Mouse (Mus musculus) embryo, embryonic 9.5 days (tissue): Measurements from ENCODE around the gene Ppp4r3a.

Experiments used
- DNase-seq: peaks from one replicate; pipeline ENCODE4 v3.0.0-alpha.2; 2017; ENCODE audit errors: extremely low spot score

The Ppp4r3a gene

GRCm38 (mm10) chr12:100991119-100991518 lies 92.4 kb downstream of the Ppp4r3a start:
- DNase-seq: no peak

GRCm38 (mm10) chr12:100990291-100990690 lies 93.2 kb downstream of the Ppp4r3a start:
- DNase-seq: peak; percentile 42

GRCm38 (mm10) chr12:100989780-100990288 lies 93.7 kb downstream of the Ppp4r3a start:
- no peak for DNase-seq
